Mouse (Mus musculus) left cerebral cortex, postnatal 25 days (tissue): Measurements from ENCODE around the gene Cpa2. TPM values are rescaled to one million over a fixed set of nuclear protein-coding genes. Genes with fewer than 3 reads are reported as not detected.

Experiments used
- DNase-seq, 2 experiments: peaks; one replicate each; pipeline ENCODE4 v3.0.0; 2022; ENCODE audit warnings: low spot score in 2 of 2, mixed read lengths in 1 of 2
- intact Hi-C: fragments of 180-260 bp; cut with DNase I; formaldehyde crosslinking; loops from one replicate; pipeline ENCODE4 v1.15.1; 2025
- total RNA-seq, 2 experiments: library from RNA; stranded (reverse); gene quantifications; 2 replicates each; pipeline ENCODE4 v1.2.3; 2021

Cpa2 gene
- total RNA-seq, 2 experiments from 2014 or later: 2.2 to 2.3 TPM

- intact Hi-C loops: no loop called here
- DNase-seq: no peak
Observed at GRCm38 (mm10) chr6:30611212-30611611, 69.8 kb downstream of the Cpa2 start.

Other genes with a start within 250 kb of the Cpa2 start
- 10 to 100 TPM; 90.5 to 94.2 TPM for gene Ube2h, start 237.0 kb upstream of the Cpa2 start, total RNA-seq
- gene Zc3hc1, start 150.6 kb upstream of the Cpa2 start, total RNA-seq: 10 to 100 TPM; 26.5 to 28.9 TPM
- 100 to 1,000 TPM; 106 to 111 TPM for gene Klhdc10, start 139.7 kb upstream of the Cpa2 start, total RNA-seq
- 10 to 100 TPM; 17.4 to 20.1 TPM for gene Tmem209, start 31.8 kb upstream of the Cpa2 start, total RNA-seq
- under 1 TPM; 0.50 to 0.96 TPM for gene Ssmem1, start 31.7 kb upstream of the Cpa2 start, total RNA-seq
- gene Cpa4, start 26.8 kb downstream of the Cpa2 start, total RNA-seq: under 1 TPM; 0.16 to 0.18 TPM
- not detected for gene Cpa5, start 69.4 kb downstream of the Cpa2 start, total RNA-seq
- not detected for gene Cpa1, start 97.6 kb downstream of the Cpa2 start, total RNA-seq
- 1 to 10 TPM; 7.5 to 8.1 TPM for gene Cep41, start 152.2 kb downstream of the Cpa2 start, total RNA-seq
- gene Mest, start 182.0 kb downstream of the Cpa2 start, total RNA-seq: 100 to 1,000 TPM; 120 to 124 TPM